Mouse (Mus musculus) thymus, adult 2 months (tissue): ENCODE results near the gene Sept9.

Source experiments
- CTCF ChIP-seq: fragments of 200-500 bp; IDR thresholded peaks from 2 replicates; pipeline ENCODE4 v1.5.1; 2012; ENCODE audit warnings: mild to moderate bottlenecking, control low read depth, low read length, moderate library complexity, borderline replicate concordance; ENCODE audit not compliant: control insufficient read depth, poor library complexity, insufficient read depth; ENCODE audit errors: extremely low read depth
- POLR2A ChIP-seq: fragments of 200-500 bp; IDR thresholded peaks from 2 replicates; pipeline ENCODE4 v1.6.1; 2012; ENCODE audit warnings: mild to moderate bottlenecking, low read length, control low read depth, moderate library complexity; ENCODE audit not compliant: control insufficient read depth, poor library complexity, insufficient read depth; ENCODE audit errors: extremely low read depth

- no peak for TF ChIP-seq CTCF
- TF ChIP-seq POLR2A, result no peak
These were observed 44.3 kb downstream of the Sept9 start for GRCm38 (mm10) chr11:117243536-117244290.
